Mouse (Mus musculus) B cell, adult 2 months (primary cell): ENCODE data around the gene Guf1.

Experiments
- DNase-seq, 2 experiments: peaks; one replicate each; pipeline ENCODE4 v3.0.0; 2022

Guf1 gene

DNA sequence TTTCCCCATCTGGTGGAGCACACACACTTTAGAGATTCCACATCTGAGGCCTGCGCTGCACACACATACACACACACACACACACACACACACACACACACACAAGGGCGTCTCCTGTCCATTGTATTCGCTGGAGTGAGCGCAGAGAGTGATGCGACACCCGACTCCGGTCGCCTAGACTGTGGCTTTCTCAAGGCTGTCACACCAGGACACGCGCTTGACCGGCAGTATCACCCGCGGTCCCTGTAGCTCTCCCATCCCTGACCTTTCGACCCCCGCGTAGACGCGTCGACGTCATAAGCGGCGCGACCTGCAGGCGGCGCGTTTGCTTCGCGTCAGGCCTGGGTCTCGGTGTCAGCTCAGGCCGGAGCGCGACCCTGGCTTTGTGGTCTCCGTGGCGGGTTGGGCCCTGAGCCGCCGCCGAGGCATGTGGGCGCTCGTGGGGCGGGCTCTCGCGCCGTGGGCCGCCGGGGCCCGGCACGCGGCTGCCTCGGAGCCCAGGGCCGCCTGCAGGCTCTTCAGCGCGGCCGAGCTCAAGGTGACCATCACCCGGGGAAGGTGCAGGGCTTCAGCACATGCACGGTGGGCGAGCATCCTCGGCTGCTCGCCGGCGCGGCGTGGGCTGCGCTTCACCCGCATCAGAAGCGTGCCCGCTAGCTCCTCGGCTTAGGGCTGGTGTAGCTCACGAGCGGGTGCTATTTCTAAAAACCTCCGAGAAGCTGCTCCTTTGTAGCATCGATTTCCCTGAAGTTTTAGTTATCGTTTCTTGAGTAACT, at the start of gene Guf1:
TSS of gene Guf1 (plus strand) at position 296 of the 776 bp plus-strand sequence.
- DNase-seq = peak; percentile 96 to 97

DNA sequence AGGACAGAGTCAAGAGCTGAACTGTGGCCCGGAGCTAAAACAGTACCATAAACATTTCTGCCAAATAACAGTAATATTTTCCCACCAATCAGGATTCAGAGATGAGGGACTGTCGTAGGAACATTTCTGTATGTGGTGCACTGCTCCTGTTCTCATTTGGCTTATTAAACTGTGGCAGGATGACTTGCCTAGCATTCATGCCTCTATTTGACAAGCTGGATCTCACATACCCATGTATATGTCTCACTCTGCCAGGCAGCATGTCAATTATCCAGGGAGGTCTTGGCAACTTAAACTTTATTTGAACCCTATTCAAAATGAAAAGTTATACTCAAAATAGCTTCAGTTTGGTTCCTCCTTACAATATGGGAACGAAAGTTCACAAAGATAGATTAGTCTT, 49.7 kb upstream of the Guf1 start:
- no peak for DNase-seq

DNA sequence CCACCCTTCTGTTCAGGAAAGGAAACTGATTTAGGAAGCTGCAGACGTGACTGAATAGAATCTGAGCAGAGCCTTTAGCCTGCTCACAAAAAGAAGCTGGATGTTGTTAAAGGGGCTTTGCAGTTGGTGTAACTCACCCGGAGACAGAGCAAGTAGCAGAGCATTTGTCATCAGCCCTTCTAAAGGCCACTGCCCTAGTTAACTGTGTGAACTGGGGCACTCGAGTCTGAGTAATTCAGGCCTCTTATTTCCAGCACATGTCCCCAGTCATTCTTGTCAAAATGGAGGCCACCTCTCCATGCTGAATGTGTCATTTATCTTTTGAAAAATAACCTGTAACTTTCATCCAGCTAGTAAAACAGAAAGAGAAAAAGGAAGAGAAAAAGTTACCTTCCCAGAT, 45.1 kb upstream of the Guf1 start:
- DNase-seq = no peak

DNA sequence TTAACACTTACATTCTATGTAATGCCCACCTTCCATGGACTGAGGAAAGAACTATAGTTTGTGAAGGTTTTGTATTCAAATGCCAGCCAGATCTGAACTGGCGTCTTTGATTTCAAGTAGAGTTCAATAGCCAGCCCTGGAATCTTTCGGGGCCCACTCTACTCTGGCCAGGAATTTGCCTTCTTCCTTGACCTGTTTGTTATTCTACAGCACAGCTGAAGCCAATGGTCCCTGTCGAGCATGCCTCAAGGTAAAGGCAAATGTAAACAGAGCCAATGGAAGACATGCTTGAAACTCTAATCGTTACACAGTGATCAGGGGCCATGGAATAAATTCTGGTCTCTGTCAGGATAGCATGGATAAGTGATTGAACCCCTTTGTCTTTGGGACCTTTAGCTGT, 44.5 kb upstream of the Guf1 start:
- DNase-seq = no peak

DNA sequence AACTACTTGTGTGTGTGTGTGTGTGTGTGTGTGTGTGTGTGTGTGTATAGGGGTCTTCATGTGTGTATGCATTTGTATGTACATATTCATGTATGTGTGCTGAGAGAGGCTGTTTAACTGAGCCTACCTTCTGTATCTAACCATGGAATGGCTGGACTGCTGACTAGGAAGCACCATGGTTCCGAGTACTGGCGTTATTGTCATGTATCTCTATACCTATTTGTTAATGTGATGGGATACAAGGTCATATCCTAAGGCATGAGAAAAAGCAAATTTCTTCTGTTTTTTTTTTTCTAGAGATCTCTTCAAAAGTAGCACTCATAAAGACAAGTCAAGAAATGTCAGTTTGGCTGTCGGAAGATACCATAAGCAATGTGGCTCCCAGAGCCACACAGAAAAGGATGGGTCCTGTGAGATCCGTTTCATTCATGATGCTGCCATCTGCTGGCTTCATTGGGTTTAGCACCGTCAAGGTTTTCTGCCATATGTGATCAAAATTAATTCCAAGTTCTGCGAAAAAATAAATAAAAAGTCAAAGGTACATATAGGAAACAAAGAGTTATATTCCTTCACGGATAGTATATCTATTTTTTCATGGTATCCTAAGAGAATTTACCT, 36.0 kb upstream of the Guf1 start:
- DNase-seq = peak; percentile 63 to 65

DNA sequence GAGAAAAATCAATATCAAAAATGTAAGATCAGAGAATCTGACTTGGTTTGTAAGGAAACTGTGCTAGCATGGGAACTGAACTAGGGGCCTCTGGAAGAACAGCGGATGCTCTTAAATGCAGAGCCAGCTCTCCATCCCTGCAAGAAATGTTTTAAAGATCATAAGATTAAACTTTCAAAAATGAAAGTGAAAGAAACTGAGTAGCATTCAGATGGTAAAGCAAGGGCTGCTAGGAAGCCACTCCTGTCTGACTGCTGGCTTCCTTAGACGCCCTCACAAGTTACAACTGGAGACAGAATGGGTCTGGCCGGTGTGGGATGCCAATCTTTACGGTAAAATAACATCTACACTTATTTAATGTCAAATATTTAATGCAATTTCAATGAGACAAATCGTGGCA, 34.7 kb upstream of the Guf1 start:
- DNase-seq = peak; percentile 2 to 10

DNA sequence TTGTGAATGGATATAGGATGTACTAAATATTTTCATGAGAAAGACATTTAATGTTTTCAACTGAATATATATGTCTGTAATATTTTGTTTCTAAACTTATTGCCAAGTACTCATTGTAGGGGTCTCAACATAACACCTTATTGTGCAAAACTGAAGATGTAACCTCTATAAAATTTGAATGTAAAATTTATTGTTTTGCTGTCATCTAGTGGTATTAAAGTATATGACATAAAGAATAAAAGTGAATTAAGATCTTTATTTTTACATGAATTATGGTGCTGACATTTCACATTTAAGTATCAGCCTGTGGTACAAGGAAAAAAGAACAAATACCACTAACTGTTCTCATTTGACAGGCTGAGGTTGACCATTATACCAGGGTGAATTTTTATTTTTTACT, 32.8 kb upstream of the Guf1 start:
- DNase-seq = no peak

DNA sequence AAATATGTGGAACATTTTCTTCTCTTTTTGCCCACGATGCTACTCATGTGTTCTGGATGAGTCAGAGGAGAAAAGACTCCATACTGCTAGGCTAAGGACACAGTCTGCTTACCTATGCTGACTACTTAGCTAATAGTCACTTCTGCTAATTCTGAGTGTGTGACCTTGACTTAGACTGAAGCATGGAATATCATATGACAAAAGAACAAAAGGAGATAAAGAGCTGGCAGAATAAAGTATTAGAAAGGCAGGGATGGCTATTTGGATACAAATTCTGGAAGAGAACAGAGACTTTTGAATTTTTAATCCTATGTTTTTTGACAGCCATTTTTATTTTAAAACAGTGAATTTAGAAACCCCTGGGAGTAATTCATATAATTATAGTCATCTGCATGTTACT, 15.0 kb upstream of the Guf1 start:
- no peak for DNase-seq

DNA sequence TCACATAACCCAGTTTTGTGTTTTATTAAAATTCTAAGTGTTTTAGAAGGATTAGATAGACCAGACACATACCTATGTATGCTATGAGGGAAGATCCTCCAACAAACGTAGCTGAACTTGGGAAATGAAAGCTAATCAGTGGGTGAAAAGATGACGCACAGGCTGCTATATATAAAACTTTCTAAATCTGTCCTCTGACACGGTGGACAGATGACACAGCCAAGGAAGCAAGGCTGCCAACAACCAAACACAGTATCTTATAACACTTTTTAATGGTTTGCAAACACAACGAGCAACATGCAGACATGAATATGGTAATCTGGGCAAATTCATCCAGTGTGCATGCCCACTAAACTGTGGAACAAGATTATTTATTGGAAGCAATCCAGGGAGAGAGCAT, 14.2 kb upstream of the Guf1 start, which contains the start of gene Yipf7:
TSS of gene Yipf7 (minus strand) at position 160 of the 400 bp plus-strand sequence.
- DNase-seq = no peak

DNA sequence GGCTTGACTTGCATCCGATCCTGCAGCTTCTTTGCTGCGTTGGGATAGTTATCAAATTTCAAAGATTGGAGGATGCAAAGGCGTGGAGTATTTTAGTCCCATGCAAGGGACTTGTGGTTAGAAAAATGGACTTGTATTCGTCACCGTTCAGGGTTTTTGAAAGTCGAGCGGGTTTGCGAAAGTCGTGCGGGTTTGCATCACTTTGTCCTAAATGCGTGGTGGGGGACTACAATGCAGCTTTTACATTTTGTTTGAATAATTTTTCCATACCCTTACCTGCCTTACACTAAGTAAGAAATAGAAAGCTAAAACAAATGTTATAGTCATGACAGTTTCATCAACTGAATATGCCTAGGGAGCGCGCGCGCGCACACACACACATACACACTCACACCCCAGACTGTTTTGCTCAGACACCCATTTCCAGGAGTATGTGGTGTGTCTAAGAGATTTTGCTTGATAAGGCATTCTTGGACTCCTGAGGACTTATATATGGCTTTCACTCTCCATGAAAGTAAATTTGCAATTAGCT, 747 bp downstream of the Guf1 start:
- DNase-seq = peak in 1 of 2 experiments; percentile 26

DNA sequence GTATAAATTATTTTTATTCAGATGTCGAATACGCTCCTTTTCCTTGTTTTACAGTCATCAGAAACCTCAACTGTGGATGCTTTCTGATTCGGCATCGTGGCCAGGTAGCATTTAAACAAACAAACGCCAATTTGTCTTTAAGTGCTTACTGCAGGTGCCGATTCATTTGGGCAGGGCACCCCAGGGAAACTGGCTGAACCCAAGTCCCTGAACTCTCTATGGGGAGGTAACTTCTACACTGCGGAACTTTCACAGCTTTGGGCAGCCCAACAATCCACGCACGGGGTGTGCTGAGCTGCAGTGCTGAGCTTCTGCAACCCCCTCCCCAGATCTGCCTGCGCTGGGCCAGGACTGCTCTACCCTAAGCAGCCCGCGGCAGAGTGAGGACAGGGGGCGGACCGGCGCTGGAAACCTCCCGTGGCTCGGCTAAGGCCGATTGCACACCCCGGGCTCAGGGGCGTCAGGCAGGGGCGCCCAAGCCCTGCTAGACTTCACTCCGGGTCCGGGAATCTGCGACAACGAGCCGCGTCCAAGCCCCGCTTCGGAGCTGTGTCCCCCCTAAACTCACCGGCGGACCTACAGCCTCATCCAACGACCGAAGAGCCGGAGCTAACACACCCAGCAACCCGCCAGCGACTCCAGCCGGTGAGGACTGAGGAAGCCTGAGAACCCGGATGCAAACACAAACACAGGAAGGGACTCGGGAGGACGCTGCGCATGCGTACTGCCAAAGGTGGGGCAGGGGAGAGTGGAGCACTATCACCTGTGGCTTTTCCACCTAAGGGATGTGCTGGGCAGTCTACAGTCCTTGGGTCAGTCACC, 35.1 kb downstream of the Guf1 start, which contains the start of gene Gnpda2:
TSS of gene Gnpda2 (minus strand) at position 701 of the 822 bp plus-strand sequence.
- peak; percentile 76 to 77 for DNase-seq

DNA sequence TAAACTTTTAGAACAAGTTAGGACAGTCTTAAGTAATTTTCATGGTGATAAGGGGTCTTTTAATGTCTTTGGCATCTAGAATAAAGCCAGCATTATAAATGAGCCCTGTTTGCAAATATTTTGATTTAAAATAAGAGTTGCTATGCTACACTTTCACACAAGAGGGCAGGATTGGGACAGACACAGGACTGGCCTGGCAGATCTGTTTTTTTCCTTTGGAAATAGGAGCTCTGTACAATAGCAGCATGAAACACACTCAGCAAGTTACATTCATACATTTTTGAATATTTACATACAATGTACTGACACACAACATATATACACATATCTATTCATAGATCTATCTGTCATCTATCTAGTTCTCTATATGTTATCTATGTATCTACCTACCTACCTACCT, 44.3 kb downstream of the Guf1 start:
- no peak for DNase-seq

DNA sequence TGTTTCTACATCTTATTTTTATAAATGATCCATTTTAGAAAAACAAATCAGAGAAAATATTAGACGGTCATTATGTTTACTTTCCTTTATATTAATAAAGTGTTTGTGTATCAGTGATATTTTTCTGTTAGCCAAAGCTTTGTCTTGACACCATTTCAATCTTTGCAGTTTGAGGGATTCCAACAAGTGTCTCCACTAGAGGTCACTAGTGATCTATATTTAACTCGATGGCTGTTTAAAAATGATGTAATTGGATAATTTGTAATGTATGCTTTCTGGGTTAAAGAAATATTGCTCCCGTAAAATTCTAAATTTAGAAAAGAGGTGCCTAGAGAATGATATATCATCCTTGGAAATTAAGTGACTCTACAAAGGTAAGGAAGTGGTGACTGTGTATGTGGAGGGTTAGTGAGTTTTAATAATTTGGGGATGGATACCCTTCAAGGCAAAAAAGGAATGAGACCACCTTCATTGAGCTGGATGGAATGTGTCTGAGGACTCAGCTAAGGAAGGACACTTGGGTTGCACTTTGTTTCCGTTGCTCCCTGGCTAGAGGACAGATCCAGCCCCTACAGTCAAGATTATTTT, 56.6 kb downstream of the Guf1 start:
- DNase-seq = no peak

DNA sequence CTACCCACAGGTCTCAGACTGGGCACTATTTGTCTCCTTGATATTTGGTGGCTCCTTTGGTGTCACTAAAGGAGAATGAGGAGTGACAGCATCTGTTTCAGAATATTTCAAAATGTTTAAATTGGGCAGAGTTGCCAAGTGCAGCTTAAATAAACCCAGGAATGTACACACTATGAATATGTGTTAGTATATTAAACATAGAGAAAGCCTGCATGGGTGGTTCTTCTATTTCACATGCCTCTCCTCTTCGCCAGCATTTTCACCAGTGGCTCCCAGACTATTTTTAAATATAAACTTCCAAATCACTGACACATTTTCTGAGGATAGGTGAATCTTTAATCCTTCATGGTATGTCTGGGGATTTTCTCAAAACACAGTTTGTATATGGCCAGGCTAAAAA, 64.2 kb downstream of the Guf1 start:
- DNase-seq = no peak
